Mouse (Mus musculus) induced T-regulatory cell, adult 2 months (primary cell): ENCODE results near the gene B130006D01Rik.
A peak's percentile ranks its signal among the peaks of the same experiment; 100 is the strongest.

Experiments
- DNase-seq: peaks from one replicate; pipeline ENCODE4 v3.0.0-alpha.2; 2012; ENCODE audit warnings: low read depth

The B130006D01Rik gene

GRCm38 (mm10) chr11:95723287-95723686, at the start of gene B130006D01Rik:
TSS of gene B130006D01Rik (plus strand) at chr11:95723587.
- no peak for DNase-seq

- no peak for DNase-seq
These were observed 47.9 kb upstream of the B130006D01Rik start for GRCm38 (mm10) chr11:95675498-95675897.

- DNase-seq: peak; percentile 73
These were observed 47.1 kb upstream of the B130006D01Rik start for GRCm38 (mm10) chr11:95676307-95676706.

- no peak for DNase-seq
These were observed 45.3 kb upstream of the B130006D01Rik start for GRCm38 (mm10) chr11:95677925-95678701.

GRCm38 (mm10) chr11:95681995-95682601, 41.3 kb upstream of the B130006D01Rik start:
- DNase-seq: no peak

GRCm38 (mm10) chr11:95682946-95683345, 40.4 kb upstream of the B130006D01Rik start:
- no peak for DNase-seq

- peak; percentile 85 for DNase-seq
These were observed 37.4 kb upstream of the B130006D01Rik start for GRCm38 (mm10) chr11:95686031-95686430.

- no peak for DNase-seq
These were observed 36.2 kb upstream of the B130006D01Rik start for GRCm38 (mm10) chr11:95687084-95687656.

DNA sequence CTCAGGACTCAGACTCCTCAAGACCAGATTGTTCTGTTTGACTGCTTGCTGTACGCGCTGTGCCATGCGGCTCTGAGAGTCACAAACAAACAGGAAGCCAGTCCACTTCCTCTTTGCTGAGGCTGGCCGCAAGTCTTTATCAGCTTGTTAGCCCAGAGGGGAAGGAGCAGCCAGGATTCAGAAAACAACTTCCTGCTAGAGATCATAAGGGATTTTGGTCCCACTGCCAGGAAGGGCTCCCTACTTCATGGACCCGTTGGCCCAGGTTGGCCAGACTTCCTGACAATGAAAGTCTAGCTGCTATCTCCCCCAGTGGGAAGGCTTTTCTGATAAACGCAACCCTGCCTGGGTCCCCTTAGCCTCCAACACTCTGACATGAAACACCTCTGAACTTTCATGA, 34.9 kb upstream of the B130006D01Rik start:
- peak; percentile 76 for DNase-seq

GRCm38 (mm10) chr11:95688981-95689380, 34.4 kb upstream of the B130006D01Rik start:
- peak; percentile 44 for DNase-seq

DNA sequence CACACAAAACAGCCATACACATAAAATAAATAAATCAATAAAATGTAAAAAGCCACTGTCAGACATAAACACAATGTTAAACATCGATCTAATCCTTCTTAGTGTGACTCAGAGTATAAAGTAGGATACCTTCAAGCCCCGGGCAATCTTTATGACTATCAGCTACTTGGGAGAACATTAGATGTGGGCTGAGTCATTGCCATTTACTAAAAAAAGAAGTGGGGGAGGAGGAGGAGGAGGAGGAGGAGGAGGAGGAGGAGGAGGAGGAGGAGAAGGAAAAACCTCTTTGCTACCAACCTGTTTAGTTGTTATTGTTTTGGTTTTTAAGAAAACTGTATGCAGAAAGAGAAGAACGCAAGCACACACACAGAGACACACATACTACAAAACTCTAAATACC, 33.8 kb upstream of the B130006D01Rik start:
- DNase-seq: no peak

DNA sequence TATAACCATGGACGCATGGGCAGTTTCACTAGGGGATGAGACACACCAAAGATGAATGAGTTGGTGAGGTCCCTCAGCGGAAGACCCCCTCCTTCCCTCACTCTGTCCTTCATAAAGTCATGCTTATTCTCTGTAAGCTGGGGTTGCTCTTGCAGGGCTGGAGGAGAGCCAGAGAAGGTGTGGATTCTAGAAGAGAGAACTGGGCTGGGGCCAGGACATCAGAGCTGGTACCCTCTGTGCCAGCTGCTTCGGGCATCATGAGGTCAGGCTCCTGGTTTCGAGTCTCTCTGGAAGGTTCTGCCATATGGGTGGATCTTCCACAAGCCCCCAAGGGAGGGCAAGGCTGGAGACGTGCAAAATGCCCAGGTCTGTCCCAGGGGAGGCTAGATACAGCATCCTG, 24.8 kb upstream of the B130006D01Rik start:
- DNase-seq: no peak

GRCm38 (mm10) chr11:95700778-95701739, 22.3 kb upstream of the B130006D01Rik start:
- no peak for DNase-seq

- DNase-seq: no peak
These were observed 19.1 kb upstream of the B130006D01Rik start for GRCm38 (mm10) chr11:95704032-95704969.

GRCm38 (mm10) chr11:95704970-95705330, 18.4 kb upstream of the B130006D01Rik start:
- no peak for DNase-seq

- DNase-seq: no peak
These were observed 13.8 kb upstream of the B130006D01Rik start for GRCm38 (mm10) chr11:95709534-95710040.

DNA sequence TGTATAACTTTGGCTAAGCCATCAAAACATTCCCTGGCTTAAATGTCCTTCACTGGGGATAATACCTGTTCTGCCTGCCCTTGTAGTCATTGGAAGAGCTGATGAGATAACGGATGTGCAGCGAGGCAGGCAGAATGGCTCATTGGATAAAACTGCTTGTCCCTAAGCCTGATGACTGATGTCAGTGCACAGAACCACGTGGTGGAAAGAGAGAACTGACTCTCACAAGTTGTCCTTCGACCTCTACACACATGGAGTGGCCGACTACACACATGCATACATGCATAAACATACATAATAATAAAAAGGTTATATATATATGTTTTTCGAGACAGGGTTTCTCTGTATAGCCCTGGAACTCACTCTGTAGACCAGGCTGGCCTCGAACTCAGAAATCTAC, 12.9 kb upstream of the B130006D01Rik start:
- no peak for DNase-seq

- no peak for DNase-seq
These were observed 11.3 kb upstream of the B130006D01Rik start for GRCm38 (mm10) chr11:95712085-95712562.

DNA sequence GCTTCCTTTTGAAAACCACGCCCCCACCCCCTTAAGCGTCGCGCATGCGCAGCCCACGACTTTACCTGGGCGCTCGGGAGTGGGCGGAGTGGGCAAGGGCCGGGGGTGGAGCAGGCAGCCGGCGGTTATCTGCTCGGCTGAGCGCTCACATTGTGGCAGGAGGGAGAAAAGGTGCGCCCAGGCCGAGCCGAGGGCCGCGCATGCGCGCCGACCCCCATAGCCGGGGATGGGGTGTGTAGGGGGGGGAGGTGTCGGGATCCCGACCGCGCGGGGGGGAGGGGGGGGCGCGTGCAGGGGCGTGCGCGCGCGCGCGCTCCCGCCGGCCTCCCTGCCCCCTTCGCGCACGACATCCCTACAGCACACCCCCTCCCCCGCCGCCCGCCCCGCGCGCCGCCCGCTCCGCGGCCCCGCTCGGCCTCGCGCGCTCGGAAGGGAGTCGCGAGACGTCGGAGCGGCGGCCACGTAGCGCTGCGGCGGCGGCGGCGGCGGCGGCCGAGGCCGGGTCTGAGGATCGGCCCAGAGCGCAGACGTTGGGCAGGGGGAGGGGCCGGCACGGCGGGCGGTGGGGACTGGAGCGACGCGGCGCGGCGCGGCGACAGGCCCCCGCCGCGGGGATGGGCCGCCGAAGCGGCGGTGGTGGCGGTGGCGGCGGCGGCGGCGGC, 10.7 kb upstream of the B130006D01Rik start, which contains the start of gene Zfp652:
TSS of gene Zfp652 (plus strand) at position 111 of the 662 bp plus-strand sequence.
- DNase-seq: peak; percentile 95
